In genomic region chr2:11329407-11330224, GRCm38 (mm10) we compare ENCODE assay signal across 14 mouse cellular contexts.
DNase-seq lines count a peak whose midpoint lies in the region; ATAC-seq and TF ChIP-seq lines count a peak whose summit lies in the region.
"Had no signal": no experiment of that assay in that cellular context is flagged by ENCODE, and none has a peak within 500 bp of the region (broad histone marks: within the 10 kb centered on the region; RNA-seq: fewer than 3 reads in every experiment).

No protein-coding gene starts in this region.

- no peak overlapping the region for H3K4me3 ChIP-seq in embryonic facial prominence, embryonic 11.5 days (ENCODE audit: low read depth, low read length)
- H3K4me3 ChIP-seq in embryonic facial prominence, embryonic 10.5 days: no peak overlapping the region
- no peak overlapping the region for H3K4me3 ChIP-seq in lung, embryonic 15.5 days
- no peak overlapping the region for H3K4me3 ChIP-seq in forebrain, embryonic 14.5 days (ENCODE audit: low read depth, low read length)
- no peak overlapping the region for H3K4me3 ChIP-seq in gastrocnemius, adult 2 months
- H3K4me3 ChIP-seq: heart, embryonic 15.5 days; limb, embryonic 12.5 days; neural tube, embryonic 13.5 days had no signal

- ATAC-seq in embryonic facial prominence, embryonic 11.5 days (replicated peaks; ENCODE audit: insufficient number of reproducible peaks, low FRiP score, low TSS enrichment, low read depth): no peak
- peak; percentile 19; the same call in 1 of the 2 replicates for ATAC-seq in lung, embryonic 15.5 days (ENCODE audit: borderline replicate concordance, extremely low read depth, low FRiP score, low TSS enrichment)
- ATAC-seq in forebrain, embryonic 14.5 days: no peak
- ATAC-seq: midbrain, embryonic 16.5 days had no signal

- no peak overlapping the region for H3K9ac ChIP-seq in embryonic facial prominence, embryonic 11.5 days (replicated peaks; ENCODE audit: low read length)
- no peak overlapping the region for H3K9ac ChIP-seq in lung, embryonic 15.5 days
- no peak overlapping the region for H3K9ac ChIP-seq in forebrain, embryonic 14.5 days (ENCODE audit: low read length)
- H3K9ac ChIP-seq: heart, embryonic 15.5 days; limb, embryonic 12.5 days; neural tube, embryonic 13.5 days had no signal

- no peaks in the 10 kb centered on the region for H3K27me3 ChIP-seq in embryonic facial prominence, embryonic 11.5 days (ENCODE audit: control insufficient read depth, insufficient read depth, low read length)
- H3K27me3 ChIP-seq in embryonic facial prominence, embryonic 10.5 days (replicated peaks; ENCODE audit: low read depth, poor library complexity, severe bottlenecking): 0 out of 2 replicates have a peak, but pooled peaks cover 6% of the 10 kb centered on the region
- H3K27me3 ChIP-seq in lung, embryonic 15.5 days: no peaks in the 10 kb centered on the region
- H3K27me3 ChIP-seq in forebrain, embryonic 14.5 days (replicated peaks; ENCODE audit: control insufficient read depth, insufficient read depth, low read length): no peaks in the 10 kb centered on the region
- H3K27me3 ChIP-seq: heart, embryonic 15.5 days; neural tube, embryonic 13.5 days had no signal

- intact Hi-C loops in gastrocnemius, adult 2 months (cut with DNase I): loop anchor here (2.0 to 10.0 kb wide), 2 partner anchors 171 to 355 kb away; no protein-coding TSS in a partner anchor

- no peak overlapping the region for H3K27ac ChIP-seq in embryonic facial prominence, embryonic 11.5 days (replicated peaks; ENCODE audit: low read depth, low read length)
- H3K27ac ChIP-seq in embryonic facial prominence, embryonic 10.5 days (replicated peaks): no peak overlapping the region
- no peak overlapping the region for H3K27ac ChIP-seq in lung, embryonic 15.5 days
- H3K27ac ChIP-seq in forebrain, embryonic 14.5 days (ENCODE audit: low read depth, low read length): no peak overlapping the region
- no peak overlapping the region for H3K27ac ChIP-seq in gastrocnemius, adult 2 months
- H3K27ac ChIP-seq: heart, embryonic 15.5 days; limb, embryonic 12.5 days; neural tube, embryonic 13.5 days had no signal

- H3K4me2 ChIP-seq in embryonic facial prominence, embryonic 11.5 days (ENCODE audit: low read depth, low read length): no peak overlapping the region
- H3K4me2 ChIP-seq in lung, embryonic 15.5 days: no peak overlapping the region
- H3K4me2 ChIP-seq in forebrain, embryonic 14.5 days (ENCODE audit: low read length): no peak overlapping the region
- H3K4me2 ChIP-seq: heart, embryonic 15.5 days; limb, embryonic 12.5 days; neural tube, embryonic 13.5 days had no signal

- H3K4me1 ChIP-seq in embryonic facial prominence, embryonic 11.5 days (ENCODE audit: control insufficient read depth, insufficient read depth, low read length): no peaks in the 10 kb centered on the region; the same call in 1 of the 2 replicates
- peaks cover 6% of the 10 kb centered on the region; the same call in 1 of the 2 replicates for H3K4me1 ChIP-seq in embryonic facial prominence, embryonic 10.5 days
- H3K4me1 ChIP-seq in lung, embryonic 15.5 days: no peaks in the 10 kb centered on the region; the same call in 1 of the 2 replicates
- H3K4me1 ChIP-seq in forebrain, embryonic 14.5 days (ENCODE audit: control insufficient read depth, insufficient read depth, low read length): 0 out of 2 replicates have a peak, but pooled peaks cover 3% of the 10 kb centered on the region
- H3K4me1 ChIP-seq: heart, embryonic 15.5 days; limb, embryonic 12.5 days; neural tube, embryonic 13.5 days had no signal

- TF ChIP-seq CTCF in gastrocnemius, adult 2 months (IDR thresholded peaks at IDR 0.05): no peak

- WGBS in embryonic facial prominence, embryonic 11.5 days: 48% methylated on average over 10 of the region's 10 CpGs
- WGBS in embryonic facial prominence, embryonic 10.5 days: 56% methylated on average over 10 of the region's 10 CpGs
- 23% methylated on average over 10 of the region's 10 CpGs for WGBS in lung, embryonic 15.5 days
- 67% methylated on average over 10 of the region's 10 CpGs for WGBS in forebrain, embryonic 14.5 days

- no peaks in the 10 kb centered on the region for H3K36me3 ChIP-seq in embryonic facial prominence, embryonic 11.5 days (replicated peaks; ENCODE audit: control insufficient read depth, insufficient read depth, low read depth, low read length)
- no peaks in the 10 kb centered on the region for H3K36me3 ChIP-seq in embryonic facial prominence, embryonic 10.5 days (replicated peaks)
- no peaks in the 10 kb centered on the region for H3K36me3 ChIP-seq in lung, embryonic 15.5 days
- H3K36me3 ChIP-seq in forebrain, embryonic 14.5 days (ENCODE audit: control insufficient read depth, insufficient read depth, low read length): no peaks in the 10 kb centered on the region
- H3K36me3 ChIP-seq: heart, embryonic 15.5 days; limb, embryonic 12.5 days; neural tube, embryonic 13.5 days had no signal

- H3K9me3 ChIP-seq in embryonic facial prominence, embryonic 11.5 days (replicated peaks; ENCODE audit: control insufficient read depth, low read length): no peaks in the 10 kb centered on the region
- H3K9me3 ChIP-seq in embryonic facial prominence, embryonic 10.5 days: no peaks in the 10 kb centered on the region
- H3K9me3 ChIP-seq in lung, embryonic 15.5 days: no peaks in the 10 kb centered on the region
- no peaks in the 10 kb centered on the region for H3K9me3 ChIP-seq in forebrain, embryonic 14.5 days (replicated peaks; ENCODE audit: control insufficient read depth, low read length)
- H3K9me3 ChIP-seq: heart, embryonic 15.5 days; limb, embryonic 12.5 days; neural tube, embryonic 13.5 days had no signal

- DNase-seq in embryonic facial prominence, embryonic 11.5 days (ENCODE audit: low spot score): peak; percentile 15
- DNase-seq in embryonic facial prominence, embryonic 10.5 days (ENCODE audit: low spot score): no peak
- DNase-seq in lung, adult 18-20 months: no peak
- peak; percentile 17 for DNase-seq in adrenal gland, adult 8-10 months
- peak; percentile 63 for DNase-seq in kidney, postnatal 10 days
- DNase-seq in forebrain, embryonic 14.5 days (ENCODE audit: low spot score): no peak
- no peak for DNase-seq in gastrocnemius, adult 2 months
- DNase-seq: cerebellum, adult 2 months; lung, postnatal 4 days had no signal

Comparison
In these comparisons a context has a peak if more than half of its experiments do, and no peak if none do; other contexts are left out.
1. DNase-seq: peak in embryonic facial prominence, embryonic 11.5 days (single experiment), adrenal gland, adult 8-10 months (single experiment) and kidney, postnatal 10 days (single experiment); none in embryonic facial prominence, embryonic 10.5 days (single experiment), lung, adult 18-20 months (0 of 2), forebrain, embryonic 14.5 days (single experiment) and gastrocnemius, adult 2 months (single experiment).